In the genomic region with DNA sequence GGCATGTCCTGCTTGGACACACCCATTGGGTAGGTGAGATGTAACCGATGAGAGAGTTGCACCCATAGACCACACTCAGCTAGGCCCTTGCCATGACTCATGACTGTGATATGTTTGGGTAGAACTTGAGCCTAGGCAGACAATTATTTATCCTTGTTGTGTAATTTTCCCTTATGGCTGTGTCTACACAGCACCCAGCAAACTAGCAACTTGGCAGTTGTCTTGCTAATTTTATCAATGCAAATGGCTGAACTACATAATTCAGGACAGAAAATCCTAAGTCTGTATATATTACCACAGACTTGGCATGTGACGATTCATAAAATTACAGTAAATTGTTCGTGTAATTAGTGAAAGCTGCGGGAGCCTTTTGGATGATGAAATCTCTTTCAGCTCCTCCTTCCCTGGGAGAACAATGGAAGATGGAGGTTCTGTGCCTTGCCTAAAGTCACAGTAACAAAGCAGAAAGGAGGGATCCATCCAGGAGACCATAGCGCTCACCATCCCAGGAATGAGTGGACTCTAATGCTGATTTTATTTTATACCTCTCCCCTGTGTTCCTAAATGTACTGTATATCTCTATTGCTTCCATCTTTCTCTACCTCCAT, we compare ENCODE assay signal across 20 mouse cellular contexts.
DNase-seq lines count a peak whose midpoint lies in the region; ATAC-seq and TF ChIP-seq lines count a peak whose summit lies in the region.
"Had no signal": no experiment of that assay in that cellular context is flagged by ENCODE, and none has a peak within 500 bp of the region (broad histone marks: within the 10 kb centered on the region; RNA-seq: fewer than 3 reads in every experiment).

No protein-coding gene starts in this region.

- H3K9me3 ChIP-seq in forebrain, embryonic 16.5 days (ENCODE audit: control insufficient read depth, low read length): no peaks in the 10 kb centered on the region
- H3K9me3 ChIP-seq in forebrain, embryonic 11.5 days (ENCODE audit: control insufficient read depth, low read length): no peaks in the 10 kb centered on the region
- no peaks in the 10 kb centered on the region for H3K9me3 ChIP-seq in hindbrain, embryonic 14.5 days (ENCODE audit: control insufficient read depth, low read length)
- H3K9me3 ChIP-seq in hindbrain, embryonic 12.5 days (replicated peaks): no peaks in the 10 kb centered on the region
- H3K9me3 ChIP-seq: heart, embryonic 10.5 days; heart, embryonic 13.5 days had no signal

- H3K4me1 ChIP-seq in forebrain, embryonic 16.5 days (replicated peaks; ENCODE audit: control insufficient read depth, insufficient read depth, low read length): no peaks in the 10 kb centered on the region
- H3K4me1 ChIP-seq in forebrain, embryonic 11.5 days (replicated peaks; ENCODE audit: control insufficient read depth, insufficient read depth, low read length): no peaks in the 10 kb centered on the region
- no peaks in the 10 kb centered on the region for H3K4me1 ChIP-seq in hindbrain, embryonic 14.5 days (replicated peaks; ENCODE audit: control insufficient read depth, insufficient read depth, low read length)
- no peaks in the 10 kb centered on the region for H3K4me1 ChIP-seq in hindbrain, embryonic 12.5 days
- H3K4me1 ChIP-seq: heart, embryonic 10.5 days; heart, embryonic 13.5 days had no signal

- no peaks in the 10 kb centered on the region for H3K36me3 ChIP-seq in forebrain, embryonic 16.5 days (ENCODE audit: control insufficient read depth, insufficient read depth)
- H3K36me3 ChIP-seq in forebrain, embryonic 11.5 days (ENCODE audit: control insufficient read depth, insufficient read depth, low read length): no peaks in the 10 kb centered on the region
- no peaks in the 10 kb centered on the region; the same call in 1 of the 2 replicates for H3K36me3 ChIP-seq in hindbrain, embryonic 14.5 days (replicated peaks; ENCODE audit: control insufficient read depth, insufficient read depth)
- H3K36me3 ChIP-seq in hindbrain, embryonic 12.5 days: no peaks in the 10 kb centered on the region
- H3K36me3 ChIP-seq: heart, embryonic 10.5 days; heart, embryonic 13.5 days had no signal

- intact Hi-C loops in heart, postnatal 10 days (cut with DNase I): no loop called here

- H3K4me2 ChIP-seq in forebrain, embryonic 16.5 days (ENCODE audit: low read length): no peak overlapping the region
- H3K4me2 ChIP-seq in forebrain, embryonic 11.5 days (ENCODE audit: low read depth, low read length, severe bottlenecking): no peak overlapping the region
- no peak overlapping the region for H3K4me2 ChIP-seq in hindbrain, embryonic 14.5 days (replicated peaks)
- no peak overlapping the region for H3K4me2 ChIP-seq in hindbrain, embryonic 12.5 days (replicated peaks)
- H3K4me2 ChIP-seq: heart, embryonic 13.5 days had no signal

- no peaks in the 10 kb centered on the region for H3K27me3 ChIP-seq in forebrain, embryonic 16.5 days (replicated peaks; ENCODE audit: control insufficient read depth, insufficient read depth, low read length)
- H3K27me3 ChIP-seq in forebrain, embryonic 11.5 days (ENCODE audit: control insufficient read depth, insufficient read depth, low read length): no peaks in the 10 kb centered on the region
- H3K27me3 ChIP-seq in hindbrain, embryonic 14.5 days (ENCODE audit: control insufficient read depth, insufficient read depth, low read length): no peaks in the 10 kb centered on the region
- no peaks in the 10 kb centered on the region for H3K27me3 ChIP-seq in hindbrain, embryonic 12.5 days
- H3K27me3 ChIP-seq: heart, embryonic 13.5 days had no signal

- peak; percentile 74 for ATAC-seq in forebrain, embryonic 16.5 days
- ATAC-seq in forebrain, embryonic 11.5 days (replicated peaks; ENCODE audit: low FRiP score): no peak
- ATAC-seq in hindbrain, embryonic 14.5 days (ENCODE audit: low FRiP score): 0 out of 2 replicates have a peak, but pooled peaks have one; percentile 24
- no peak for ATAC-seq in hindbrain, embryonic 12.5 days (ENCODE audit: low FRiP score)
- ATAC-seq: activated CD4-positive, CD25-positive, alpha-beta regulatory T cell, adult 4 months; intestine, postnatal 0 days had no signal

- no peak overlapping the region for H3K27ac ChIP-seq in forebrain, embryonic 16.5 days (ENCODE audit: low read length)
- no peak overlapping the region for H3K27ac ChIP-seq in forebrain, embryonic 11.5 days (ENCODE audit: low read depth, low read length)
- peak overlapping the region; percentile 59 for H3K27ac ChIP-seq in hindbrain, embryonic 14.5 days
- no peak overlapping the region for H3K27ac ChIP-seq in hindbrain, embryonic 12.5 days
- H3K27ac ChIP-seq: heart, embryonic 10.5 days; heart, embryonic 13.5 days had no signal

- no peak for TF ChIP-seq CTCF in brain, embryonic 14.5 days (IDR thresholded peaks at IDR 0.05; ENCODE audit: borderline replicate concordance, extremely low read depth, insufficient read depth, insufficient read length)

- no peak overlapping the region for H3K4me3 ChIP-seq in forebrain, embryonic 16.5 days (replicated peaks; ENCODE audit: low read length)
- H3K4me3 ChIP-seq in forebrain, embryonic 11.5 days (ENCODE audit: low read depth, low read length): no peak overlapping the region
- no peak overlapping the region for H3K4me3 ChIP-seq in hindbrain, embryonic 14.5 days (replicated peaks; ENCODE audit: low read length)
- H3K4me3 ChIP-seq in hindbrain, embryonic 12.5 days: no peak overlapping the region
- H3K4me3 ChIP-seq: heart, embryonic 10.5 days; heart, embryonic 13.5 days had no signal

- no peak overlapping the region for H3K9ac ChIP-seq in forebrain, embryonic 16.5 days (replicated peaks; ENCODE audit: low read depth, low read length)
- H3K9ac ChIP-seq in forebrain, embryonic 11.5 days (ENCODE audit: low read length): no peak overlapping the region
- H3K9ac ChIP-seq in hindbrain, embryonic 14.5 days: no peak overlapping the region
- no peak overlapping the region for H3K9ac ChIP-seq in hindbrain, embryonic 12.5 days
- H3K9ac ChIP-seq: heart, embryonic 13.5 days had no signal

- no peak for DNase-seq in forebrain, embryonic 11.5 days (ENCODE audit: low spot score)
- DNase-seq in hindbrain, embryonic 14.5 days (ENCODE audit: low spot score): no peak
- peak; percentile 11 for DNase-seq in 3T3-L1 (ENCODE audit: low read depth, low spot score)
- peak; percentile 34 for DNase-seq in brain, embryonic 14.5 days (ENCODE audit: low read depth)
- DNase-seq in kidney, postnatal 4 days: no peak
- DNase-seq in heart, postnatal 10 days: no peak
- DNase-seq: adrenal gland, adult 8-10 months; adrenal gland, postnatal 25 days; cerebellum, adult 18-20 months; cerebellum, adult 9-10 months; cerebellum, postnatal 14 days; gastrocnemius, postnatal 25 days; heart, adult 18-20 months; kidney, adult 2 months had no signal

- 66% methylated on average over 5 of the region's 5 CpGs for WGBS in forebrain, embryonic 16.5 days
- 88% methylated on average over 5 of the region's 5 CpGs for WGBS in forebrain, embryonic 11.5 days
- WGBS in hindbrain, embryonic 14.5 days: 83% methylated on average over 5 of the region's 5 CpGs
- WGBS in hindbrain, embryonic 12.5 days: 93% methylated on average over 5 of the region's 5 CpGs

- no peak for TF ChIP-seq POLR2A in brain, embryonic 14.5 days (IDR thresholded peaks at IDR 0.05; ENCODE audit: borderline replicate concordance, extremely low read depth, insufficient read depth, insufficient read length, poor library complexity, severe bottlenecking)

Comparison
In these comparisons a context has a peak if more than half of its experiments do, and no peak if none do; other contexts are left out.
1. ATAC-seq: peak in forebrain, embryonic 16.5 days (single experiment) and hindbrain, embryonic 14.5 days (single experiment); none in forebrain, embryonic 11.5 days (single experiment) and hindbrain, embryonic 12.5 days (single experiment).
2. DNase-seq: peak in 3T3-L1 (single experiment) and brain, embryonic 14.5 days (single experiment); none in forebrain, embryonic 11.5 days (single experiment), hindbrain, embryonic 14.5 days (single experiment), kidney, postnatal 4 days (0 of 2) and heart, postnatal 10 days (0 of 2).